Mouse (Mus musculus) layer of hippocampus, postnatal 14 days (tissue): ENCODE data around the gene Slc1a7. TPM values are rescaled to one million over a fixed set of nuclear protein-coding genes. Genes with fewer than 3 reads are reported as not detected.

Experiments used
- DNase-seq, 2 experiments: peaks; one replicate each; pipeline ENCODE4 v3.0.0; 2021 to 2022; ENCODE audit warnings: low spot score in 2 of 2, mixed read lengths in 1 of 2
- total RNA-seq, 2 experiments: library from RNA; stranded (reverse); gene quantifications; 2 replicates each; pipeline ENCODE4 v1.2.3; 2021

Gene Slc1a7
- total RNA-seq, 2 experiments from 2014 or later: 0.12 TPM; not detected in 1

- DNase-seq: no peak
Measured at GRCm38 (mm10) chr4:108045136-108046107, 77.3 kb downstream of the Slc1a7 start.

GRCm38 (mm10) chr4:108046136-108046535 is 78.0 kb downstream of the Slc1a7 start:
- DNase-seq: no peak

- peak in 1 of 2 experiments; percentile 69 for DNase-seq
Measured at GRCm38 (mm10) chr4:108051687-108052274, 83.6 kb downstream of the Slc1a7 start.

- no peak for DNase-seq
Measured at GRCm38 (mm10) chr4:108052673-108053072, 84.5 kb downstream of the Slc1a7 start.

- no peak for DNase-seq
Measured at GRCm38 (mm10) chr4:108055873-108056272, 87.7 kb downstream of the Slc1a7 start.

- DNase-seq: no peak
Measured at GRCm38 (mm10) chr4:108057247-108057646, 89.1 kb downstream of the Slc1a7 start.

GRCm38 (mm10) chr4:108058166-108058565 is 90.0 kb downstream of the Slc1a7 start:
- DNase-seq: no peak

GRCm38 (mm10) chr4:108059601-108060379 is 91.7 kb downstream of the Slc1a7 start:
- DNase-seq: no peak

GRCm38 (mm10) chr4:108060774-108061173 is 92.6 kb downstream of the Slc1a7 start:
- DNase-seq: no peak

- DNase-seq: no peak
Measured at GRCm38 (mm10) chr4:108062524-108062923, 94.4 kb downstream of the Slc1a7 start.

Other genes with a start within 250 kb of the Slc1a7 start
- gene Lrp8, start 166.1 kb upstream of the Slc1a7 start, total RNA-seq: 100 to 1,000 TPM; 116 to 132 TPM
- gene Magoh, start 88.6 kb upstream of the Slc1a7 start, total RNA-seq: 10 to 100 TPM; 37.4 to 40.5 TPM
- 10 to 100 TPM; 61.0 to 69.7 TPM for gene 0610037L13Rik, start 78.5 kb upstream of the Slc1a7 start, total RNA-seq
- gene Cpt2, start 44.7 kb upstream of the Slc1a7 start, total RNA-seq: 1 to 10 TPM; 8.4 to 8.9 TPM
- gene Podn, start 128.1 kb downstream of the Slc1a7 start, total RNA-seq: 10 to 100 TPM in 1 of 2 experiments, 1 to 10 TPM in 1; 8.8 to 11.5 TPM
- 10 to 100 TPM; 87.2 to 87.7 TPM for gene Scp2, start 176.7 kb downstream of the Slc1a7 start, total RNA-seq
- gene Echdc2, start 197.1 kb downstream of the Slc1a7 start, total RNA-seq: 10 to 100 TPM; 12.0 to 14.1 TPM
- gene Zyg11a, start 249.7 kb downstream of the Slc1a7 start, total RNA-seq: not detected